Mouse (Mus musculus) left cerebral cortex, adult 2 months (tissue): ENCODE measurements around the gene Elmo1. TPM values are rescaled to one million over a fixed set of nuclear protein-coding genes. Genes with fewer than 3 reads are reported as not detected.
"Not testable (repeated sequence)": the region's sequence is repeated elsewhere in the genome, so short reads cannot be mapped to it uniquely, and the experiment has no call there.

ENCODE experiments used
- DNase-seq, 2 experiments: peaks; one replicate each; pipeline ENCODE4 v3.0.0; 2021 to 2022; ENCODE audit warnings: low spot score in 2 of 2, mixed read lengths in 1 of 2; ENCODE audit errors: extremely low spot score in 1 of 2
- H3K27ac ChIP-seq: fragments of 200-600 bp; 2 replicates; pipeline ENCODE4 v1.8.1; 2022
- H3K4me3 ChIP-seq: fragments of 200-600 bp; 2 replicates; pipeline ENCODE4 v1.8.1; 2022
- CTCF ChIP-seq: fragments of 200-600 bp; IDR thresholded peaks from 2 replicates; pipeline ENCODE4 v1.8.1; 2022; ENCODE audit warnings: antibody characterized with exemption, mild to moderate bottlenecking, moderate library complexity
- intact Hi-C: fragments of 180-260 bp; cut with DNase I; formaldehyde crosslinking; loops from one replicate; pipeline ENCODE4 v1.15.1; 2025
- total RNA-seq, 2 experiments: library from RNA; stranded (reverse); gene quantifications; 2 replicates each; pipeline ENCODE4 v1.2.3; 2021

Elmo1 gene
- total RNA-seq, 2 experiments from 2014 or later = 62.8 to 79.1 TPM

DNA sequence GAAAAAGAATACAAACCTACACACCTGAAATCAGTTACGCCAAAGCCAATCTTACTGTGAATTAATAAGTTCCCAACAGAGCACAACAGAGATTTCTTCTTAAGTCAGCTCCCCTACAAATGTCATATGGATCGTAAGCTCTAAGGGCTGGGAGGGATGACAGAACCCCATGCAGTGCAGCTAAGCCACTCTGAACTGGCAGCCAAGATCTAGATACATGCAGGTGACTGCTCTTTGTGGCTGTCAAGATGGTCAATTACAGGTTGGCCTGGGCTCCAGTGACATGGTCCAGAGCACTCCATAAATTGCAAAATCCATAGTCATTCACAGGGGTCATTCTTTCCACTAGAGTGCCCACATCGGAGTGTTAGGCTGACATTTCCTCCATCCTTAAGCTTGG, 516.5 kb downstream of the Elmo1 start:
- TF ChIP-seq CTCF = no peak
- no peak overlapping the region for H3K27ac ChIP-seq
- intact Hi-C loops = no loop called here
- H3K4me3 ChIP-seq = no peak overlapping the region
- no peak for DNase-seq

DNA sequence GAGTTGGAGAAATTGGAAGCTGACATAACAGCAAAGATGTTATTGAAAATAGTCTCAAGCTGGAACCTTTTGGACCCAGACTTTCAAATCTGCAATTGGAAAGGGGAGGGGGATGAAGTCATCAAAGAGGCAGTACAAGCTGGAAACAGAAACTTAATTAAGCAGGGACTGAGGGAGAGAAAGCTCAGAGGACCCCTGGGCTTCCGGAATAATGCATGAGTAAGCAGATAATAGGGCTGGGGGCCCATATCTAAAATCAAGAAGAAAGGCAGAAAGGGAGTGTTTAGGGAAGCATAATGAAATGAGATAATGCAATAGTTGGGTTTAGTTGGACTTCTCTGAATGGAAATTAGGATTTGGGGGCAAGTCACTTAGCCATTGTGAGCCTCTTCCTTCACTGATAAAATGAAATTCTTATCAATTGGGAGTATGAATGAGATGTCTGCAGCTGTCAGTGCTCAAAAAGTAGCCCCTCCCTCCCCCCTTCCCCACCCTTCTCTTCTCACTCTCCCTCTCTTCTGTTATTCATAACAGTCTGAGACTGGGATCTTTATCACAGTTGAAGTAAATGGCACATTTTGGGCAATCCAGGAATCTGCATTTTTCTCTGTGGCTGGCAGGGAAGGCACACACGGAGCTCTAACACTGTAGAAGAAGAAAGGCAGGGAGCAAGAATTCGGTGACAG, 518.8 kb downstream of the Elmo1 start:
- no peak for TF ChIP-seq CTCF
- no peak for DNase-seq
- Histone ChIP-seq H3K4me3 (no peak overlapping the region), H3K27ac (no peak overlapping the region)
- intact Hi-C loops = no loop called here

DNA sequence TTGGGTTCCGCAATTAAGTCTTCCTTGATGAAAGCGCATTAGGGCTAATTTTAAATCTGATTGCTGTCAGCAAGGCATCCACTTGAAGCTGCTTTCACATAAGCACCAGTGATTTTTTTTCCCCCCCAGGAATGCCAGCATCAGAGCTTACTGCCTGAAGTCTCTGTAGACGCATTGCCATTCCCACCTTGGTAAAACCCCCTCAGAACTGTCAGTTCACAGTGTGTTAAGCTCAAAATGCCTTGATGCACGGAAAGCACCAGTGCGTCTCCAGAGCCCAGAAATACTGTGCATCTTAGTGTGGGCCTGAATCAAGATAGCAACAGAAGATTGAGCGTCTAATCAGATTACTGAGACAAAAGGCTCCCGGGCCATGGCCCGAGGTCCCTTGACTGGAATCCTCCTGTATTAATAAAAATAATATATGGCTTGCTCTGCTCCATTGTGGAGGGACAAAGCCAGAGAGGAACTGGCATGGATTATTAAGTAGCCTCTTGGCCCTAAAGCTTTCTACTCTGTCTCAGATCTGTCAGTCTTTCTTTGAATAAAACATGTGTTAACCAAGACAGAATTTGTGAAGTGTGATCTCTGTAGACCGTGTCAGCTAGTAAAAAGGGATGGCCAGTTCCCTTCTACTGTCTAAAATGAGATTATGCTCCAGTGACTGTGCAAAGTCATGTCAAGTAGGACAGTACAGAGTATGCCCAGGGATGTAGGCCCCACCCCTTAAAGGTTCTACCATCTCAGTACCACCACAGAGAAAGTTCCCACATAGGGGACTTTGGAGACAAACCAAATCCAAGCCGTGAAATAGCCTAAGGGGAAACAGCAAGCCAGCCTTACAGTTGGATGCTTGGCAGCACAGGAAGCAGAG, 525.4 kb downstream of the Elmo1 start:
- Histone ChIP-seq H3K27ac (no peak overlapping the region), H3K4me3 (no peak overlapping the region)
- no peak for DNase-seq
- TF ChIP-seq CTCF = no peak
- intact Hi-C loops = no loop called here

DNA sequence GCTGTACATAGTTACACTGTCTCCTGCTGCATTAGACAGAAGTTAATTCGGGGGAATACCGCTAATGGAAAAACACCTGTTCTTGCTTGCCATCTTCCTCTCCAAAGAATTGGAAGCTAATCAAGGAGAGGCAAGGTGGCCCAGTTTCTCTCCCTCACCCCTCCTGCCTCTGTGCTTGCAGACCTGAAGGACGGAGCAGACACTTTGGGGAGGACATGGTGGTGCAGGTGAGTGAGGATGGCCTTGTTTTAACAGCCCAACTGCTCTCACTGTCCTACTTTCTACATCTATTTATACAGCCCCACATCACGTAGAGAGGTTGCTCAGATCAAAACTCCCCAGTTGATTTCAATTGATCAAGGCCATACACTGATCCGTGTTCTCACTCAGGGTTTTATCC, 529.5 kb downstream of the Elmo1 start:
- intact Hi-C loops = no loop called here
- no peak for DNase-seq
- no peak for TF ChIP-seq CTCF
- Histone ChIP-seq H3K27ac (no peak overlapping the region), H3K4me3 (no peak overlapping the region)

DNA sequence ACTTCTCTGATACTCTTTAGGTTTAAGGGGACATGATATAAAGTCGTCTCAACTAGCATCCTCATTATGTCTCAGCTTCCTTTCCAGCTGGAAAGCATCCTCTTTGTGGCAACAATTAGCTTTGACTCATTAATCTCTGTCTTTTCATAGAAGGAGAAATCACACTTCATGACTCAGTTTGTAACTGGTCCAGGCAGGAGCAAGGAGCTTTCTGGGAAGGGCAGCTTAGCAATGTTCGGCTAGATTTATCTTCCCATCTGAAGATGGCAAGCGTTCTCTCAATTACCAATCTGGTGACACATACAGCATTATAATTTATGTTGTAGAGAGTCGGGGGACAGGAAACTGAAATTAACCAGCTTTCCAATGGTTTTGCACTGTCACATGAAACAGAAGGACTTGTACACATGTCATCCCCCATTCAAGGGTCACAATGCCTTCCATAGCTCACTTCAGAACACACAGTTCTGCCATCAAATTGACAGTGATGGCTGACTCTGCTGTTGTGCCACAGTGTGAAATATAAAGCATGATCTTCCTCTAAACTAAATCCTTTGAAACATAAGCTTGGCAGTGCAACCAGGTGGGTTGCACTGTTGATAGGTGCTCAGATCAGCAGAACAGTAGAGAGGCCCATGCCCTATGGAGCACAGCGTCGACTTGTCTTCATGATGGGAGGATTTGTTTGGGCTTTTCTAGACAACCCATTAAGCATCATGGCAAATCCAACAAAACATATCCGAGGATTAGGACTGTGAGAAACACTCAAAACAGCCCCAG, 532.9 kb downstream of the Elmo1 start:
- intact Hi-C loops = no loop called here
- Histone ChIP-seq H3K27ac (no peak overlapping the region), H3K4me3 (no peak overlapping the region)
- DNase-seq = no peak
- no peak for TF ChIP-seq CTCF

DNA sequence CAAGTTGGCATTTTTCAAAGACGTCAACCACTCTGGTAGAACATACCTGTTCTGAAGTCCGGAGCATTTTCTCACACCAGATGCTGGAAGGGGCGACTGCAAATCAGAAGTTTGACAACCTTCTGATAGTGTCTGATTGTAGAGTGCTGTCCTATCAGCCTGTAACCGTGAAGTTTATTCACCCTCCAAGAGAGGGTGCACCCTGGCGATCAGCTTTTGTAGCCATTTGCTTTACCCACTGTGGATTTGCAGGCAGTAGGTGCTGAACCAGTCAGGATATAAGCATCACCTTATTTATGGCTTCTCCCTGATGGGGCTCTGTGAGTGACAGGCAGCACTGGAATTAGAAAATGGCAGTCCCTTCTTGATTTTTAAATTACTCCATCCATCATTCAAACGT, 537.4 kb downstream of the Elmo1 start:
- DNase-seq = no peak
- Histone ChIP-seq H3K4me3 (no peak overlapping the region), H3K27ac (no peak overlapping the region)
- intact Hi-C loops = no loop called here
- no peak for TF ChIP-seq CTCF

DNA sequence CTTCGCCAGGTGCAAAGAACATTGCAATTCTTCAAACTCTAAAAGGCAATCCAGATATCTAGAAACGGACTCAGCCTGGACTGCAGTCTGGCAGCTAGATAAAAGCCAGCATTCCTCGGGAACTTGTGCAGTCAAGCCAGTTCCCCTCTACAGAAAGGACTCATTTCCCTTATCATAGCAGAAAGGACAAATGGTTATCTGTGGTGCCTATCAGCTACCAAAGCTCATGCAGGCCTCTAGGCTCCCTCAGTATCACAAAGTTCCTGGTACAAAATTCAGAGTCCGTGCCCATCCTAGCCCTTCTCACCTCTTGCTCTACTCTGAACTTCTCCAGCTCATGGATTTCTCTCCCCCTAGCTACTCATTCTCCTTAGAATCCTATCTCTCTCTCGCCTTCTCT, 542.1 kb downstream of the Elmo1 start:
- intact Hi-C loops = loop anchor here (10.0 kb wide), 1 partner anchor 272 kb away; no protein-coding TSS in a partner anchor
- no peak for DNase-seq
- no peak overlapping the region for H3K27ac ChIP-seq
- TF ChIP-seq CTCF = no peak
- H3K4me3 ChIP-seq = no peak overlapping the region

DNA sequence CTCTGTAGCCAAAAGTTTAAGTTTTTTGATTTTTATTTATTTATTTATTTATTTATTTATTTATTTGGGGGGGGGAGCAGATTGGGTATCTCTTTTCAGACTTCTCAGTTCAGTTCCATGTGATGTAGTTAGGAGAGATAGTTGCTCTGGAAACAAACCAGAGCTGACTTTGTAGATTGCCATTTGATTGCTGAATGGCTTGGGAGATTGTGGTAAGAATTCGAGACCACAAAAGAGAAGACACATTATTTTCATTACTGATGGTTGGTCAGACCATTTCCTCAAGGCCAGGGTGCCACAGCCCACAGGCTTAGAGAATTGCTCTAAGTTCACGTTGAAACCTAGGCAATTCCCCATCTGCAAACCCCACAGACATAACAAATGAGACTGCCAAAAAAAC, 544.3 kb downstream of the Elmo1 start:
- DNase-seq, H3K27ac ChIP-seq, H3K4me3 ChIP-seq: not testable (repeated sequence)
- intact Hi-C loops = loop anchor here (10.0 kb wide), 1 partner anchor 270 kb away; no protein-coding TSS in a partner anchor

DNA sequence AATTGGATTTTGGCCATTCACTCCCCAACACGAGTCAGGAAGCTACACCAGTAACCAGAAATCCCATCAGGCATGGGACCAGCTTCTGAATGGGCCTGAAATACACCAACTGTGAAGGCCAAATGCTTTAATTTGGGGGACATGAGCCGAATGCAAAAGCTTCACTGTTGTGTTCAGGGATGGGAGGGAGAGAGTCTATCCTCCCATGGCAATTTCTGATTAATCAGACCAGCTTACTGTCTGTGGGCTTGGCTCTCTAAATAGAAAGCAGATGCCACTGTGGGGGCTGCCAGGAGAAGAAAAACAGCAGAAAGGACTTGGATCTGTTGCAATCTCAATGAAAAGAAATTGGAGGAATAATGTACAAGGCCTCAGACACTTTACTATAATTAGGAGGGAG, 545.2 kb downstream of the Elmo1 start:
- peak overlapping the region; percentile 21; the same call in 1 of the 2 replicates for H3K27ac ChIP-seq
- DNase-seq = peak; percentile 23 to 26
- H3K4me3 ChIP-seq = no peak overlapping the region
- TF ChIP-seq CTCF = no peak
- intact Hi-C loops = loop anchor here (10.0 kb wide), 1 partner anchor 269 kb away; no protein-coding TSS in a partner anchor
